Comparison of ENCODE assay signal across 24 mouse cellular contexts in the genomic region with DNA sequence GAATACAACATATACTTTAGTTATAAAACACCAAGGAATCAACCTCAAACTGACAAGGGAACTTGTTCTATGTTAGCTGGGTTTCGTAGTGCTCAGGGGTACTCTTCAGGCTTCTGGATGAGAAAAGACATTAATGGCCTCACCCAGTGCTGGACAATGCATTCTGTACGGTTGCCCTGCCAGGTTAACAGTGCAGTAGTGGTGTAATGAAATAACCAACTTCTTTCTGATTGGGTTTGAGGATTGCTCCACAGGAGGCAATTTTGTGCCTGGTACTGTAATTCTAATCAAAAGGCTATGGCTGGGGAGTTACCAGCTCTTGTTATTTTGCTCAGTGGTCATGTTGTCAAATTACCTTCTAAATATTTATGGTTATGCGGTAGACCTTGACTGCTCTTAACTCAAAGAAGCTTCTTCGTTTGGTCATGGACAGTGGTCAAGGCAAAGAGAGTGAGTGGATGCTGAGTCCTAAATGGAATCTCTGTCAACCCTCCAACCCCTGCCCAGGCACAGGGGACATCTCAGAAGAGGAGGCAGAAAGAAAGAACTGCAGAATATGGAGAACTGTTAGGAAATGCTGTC.
"Had no signal": no experiment of that assay in that cellular context is flagged by ENCODE, and none has a peak within 500 bp of the region (broad histone marks: within the 10 kb centered on the region; RNA-seq: fewer than 3 reads in every experiment).

No protein-coding gene starts in this region.

- H3K9ac ChIP-seq: forebrain, postnatal 0 days; heart, embryonic 13.5 days; heart, embryonic 15.5 days; hindbrain, embryonic 13.5 days; hindbrain, embryonic 15.5 days; limb, embryonic 13.5 days; limb, embryonic 15.5 days; liver, embryonic 12.5 days; liver, embryonic 14.5 days had no signal

- H3K4me2 ChIP-seq: heart, embryonic 11.5 days; heart, embryonic 13.5 days; heart, embryonic 15.5 days; hindbrain, embryonic 13.5 days; hindbrain, embryonic 15.5 days; limb, embryonic 13.5 days; limb, embryonic 15.5 days; liver, embryonic 12.5 days had no signal

- H3K36me3 ChIP-seq: heart, embryonic 13.5 days; heart, embryonic 15.5 days; hindbrain, embryonic 13.5 days; hindbrain, embryonic 15.5 days; limb, embryonic 13.5 days; limb, embryonic 15.5 days; liver, embryonic 12.5 days had no signal

- DNase-seq: forebrain, postnatal 0 days; gastrocnemius, postnatal 14 days; gastrocnemius, postnatal 36 days; heart, adult 11 months; heart, adult 2 months; heart, postnatal 14 days; heart, postnatal 36 days; kidney, adult 2 months; kidney, adult 9 months; kidney, postnatal 36 days; layer of hippocampus, adult 9-11 months; layer of hippocampus, postnatal 36 days; left cerebral cortex, postnatal 4 days had no signal

- H3K27me3 ChIP-seq: heart, embryonic 13.5 days; heart, embryonic 15.5 days; hindbrain, embryonic 13.5 days; hindbrain, embryonic 15.5 days; limb, embryonic 13.5 days; limb, embryonic 15.5 days; liver, embryonic 12.5 days had no signal

- H3K4me3 ChIP-seq: heart, adult 2 months; heart, embryonic 13.5 days; heart, embryonic 15.5 days; hindbrain, embryonic 13.5 days; hindbrain, embryonic 15.5 days; limb, embryonic 13.5 days; limb, embryonic 15.5 days; liver, embryonic 12.5 days had no signal

- H3K4me1 ChIP-seq: heart, embryonic 13.5 days; heart, embryonic 15.5 days; hindbrain, embryonic 13.5 days; hindbrain, embryonic 15.5 days; limb, embryonic 13.5 days; limb, embryonic 15.5 days; liver, embryonic 12.5 days had no signal

- H3K27ac ChIP-seq: heart, adult 2 months; heart, embryonic 13.5 days; heart, embryonic 15.5 days; hindbrain, embryonic 13.5 days; hindbrain, embryonic 15.5 days; hindbrain, postnatal 0 days; limb, embryonic 13.5 days; limb, embryonic 15.5 days; liver, embryonic 12.5 days; liver, embryonic 14.5 days had no signal

- H3K9me3 ChIP-seq: heart, embryonic 13.5 days; heart, embryonic 15.5 days; hindbrain, embryonic 13.5 days; hindbrain, embryonic 15.5 days; limb, embryonic 13.5 days; limb, embryonic 15.5 days; liver, embryonic 12.5 days had no signal

- ATAC-seq: forebrain, postnatal 0 days; hindbrain, postnatal 0 days; intestine, embryonic 16.5 days; liver, embryonic 12.5 days had no signal
